Mouse (Mus musculus) embryonic facial prominence, embryonic 13.5 days (tissue): ENCODE results near the gene Gatm. TPM values are rescaled to one million over a fixed set of nuclear protein-coding genes. Genes with fewer than 3 reads are reported as not detected.

Source experiments
- ATAC-seq: fragments of 200-750 bp; cut with Nextera tagmentation; 2 replicates; pipeline ENCODE4 v1.8.0; 2017; ENCODE audit warnings: low read depth; ENCODE audit not compliant: insufficient number of reproducible peaks, insufficient read depth, low FRiP score, low TSS enrichment
- H3K27ac ChIP-seq: fragments of 300-500 bp; sonication (generic); 2 replicates; pipeline ENCODE4 v1.5.1; 2015; ENCODE audit warnings: moderate library complexity, mild to moderate bottlenecking, inconsistent platforms
- H3K27me3 ChIP-seq: fragments of 300-500 bp; sonication (generic); 2 replicates; pipeline ENCODE4 v1.6.1; 2015; ENCODE audit warnings: mild to moderate bottlenecking, inconsistent platforms
- H3K36me3 ChIP-seq: fragments of 300-500 bp; sonication (generic); 2 replicates; pipeline ENCODE4 v1.6.1; 2015; ENCODE audit warnings: mild to moderate bottlenecking, inconsistent platforms
- H3K4me1 ChIP-seq: fragments of 300-500 bp; sonication (generic); 2 replicates; pipeline ENCODE4 v1.6.1; 2015; ENCODE audit warnings: inconsistent platforms
- H3K4me2 ChIP-seq: fragments of 300-500 bp; sonication (generic); 2 replicates; pipeline ENCODE4 v1.6.1; 2015; ENCODE audit warnings: moderate library complexity, mild to moderate bottlenecking, inconsistent platforms
- H3K4me3 ChIP-seq: fragments of 300-500 bp; sonication (generic); 2 replicates; pipeline ENCODE4 v1.5.1; 2015; ENCODE audit warnings: mild to moderate bottlenecking, inconsistent platforms
- H3K9ac ChIP-seq: fragments of 300-500 bp; sonication (generic); 2 replicates; pipeline ENCODE4 v1.6.1; 2015; ENCODE audit warnings: mild to moderate bottlenecking, inconsistent platforms
- H3K9me3 ChIP-seq: fragments of 300-500 bp; sonication (generic); 2 replicates; pipeline ENCODE4 v1.6.1; 2016; ENCODE audit warnings: inconsistent platforms
- WGBS: fragments of 180-500 bp; shearing (Covaris S2); methylation state at CpG from one replicate; pipeline ENCODE4 v1.1.7; 2015; ENCODE audit warnings: mixed read lengths; 5-methylcytosine and 5-hydroxymethylcytosine counted together
- polyA plus RNA-seq: library from polyadenylated mRNA; unstranded; fragments of >200 nt; fragmentation: Nextera tagmentation; extraction: Ambion mirVana; gene quantifications from 2 replicates; pipeline ENCODE4 v1.2.1, GENCODE M21; 2015

Gene Gatm
- 10.5 and 10.6 TPM in 2 replicates for polyA plus RNA-seq

- no peaks in the 10 kb centered on the region for H3K9me3 ChIP-seq
- peaks cover 27% of the 10 kb centered on the region for H3K27me3 ChIP-seq
- peaks cover 3% of the 10 kb centered on the region; the same call in 1 of the 2 replicates for H3K4me1 ChIP-seq
- H3K27ac ChIP-seq, result no peak within 1 kb of the TSS
- H3K4me2 ChIP-seq, result peak within 1 kb of the TSS; percentile 93
- peak within 1 kb of the TSS; percentile 74 for H3K9ac ChIP-seq
- peak; percentile 76; the same call in 1 of the 2 replicates for ATAC-seq
- WGBS, result 3% methylated on average over 48 of the region's 48 CpGs
- H3K4me3 ChIP-seq, result peak within 1 kb of the TSS; percentile 53
- no peaks in the 10 kb centered on the region for H3K36me3 ChIP-seq
Measured at GRCm38 (mm10) chr2:122610746-122611653, at the start of gene Gatm. Gatm (minus strand) TSS chr2:122611303.

GRCm38 (mm10) chr2:122659825-122660224 is 48.7 kb upstream of the Gatm start:
- Histone ChIP-seq H3K27ac (no peak overlapping the region), H3K4me2 (no peak overlapping the region), H3K9ac (no peak overlapping the region), H3K4me3 (no peak overlapping the region), H3K27me3 (no peaks in the 10 kb centered on the region), H3K9me3 (no peaks in the 10 kb centered on the region), H3K4me1 (no peaks in the 10 kb centered on the region), H3K36me3 (no peaks in the 10 kb centered on the region)
- no peak for ATAC-seq
- 90% methylated on average over 7 of the region's 7 CpGs for WGBS

- Histone ChIP-seq H3K27me3 (no peaks in the 10 kb centered on the region), H3K9ac (no peak overlapping the region), H3K9me3 (no peaks in the 10 kb centered on the region), H3K4me3 (no peak overlapping the region), H3K27ac (no peak overlapping the region), H3K4me2 (no peak overlapping the region), H3K36me3 (no peaks in the 10 kb centered on the region), H3K4me1 (no peaks in the 10 kb centered on the region)
- 80% methylated on average over 11 of the region's 11 CpGs for WGBS
- no peak for ATAC-seq
Measured at GRCm38 (mm10) chr2:122657707-122658524, 46.8 kb upstream of the Gatm start.

- no peak for ATAC-seq
- Histone ChIP-seq H3K4me1 (no peaks in the 10 kb centered on the region), H3K36me3 (no peaks in the 10 kb centered on the region), H3K27ac (no peak overlapping the region), H3K27me3 (no peaks in the 10 kb centered on the region), H3K9me3 (no peaks in the 10 kb centered on the region), H3K4me2 (no peak overlapping the region), H3K4me3 (no peak overlapping the region), H3K9ac (no peak overlapping the region)
- 83% methylated on average over 9 of the region's 9 CpGs for WGBS
Measured at GRCm38 (mm10) chr2:122656767-122657166, 45.7 kb upstream of the Gatm start.

- H3K4me1 ChIP-seq, result no peaks in the 10 kb centered on the region
- ATAC-seq, result no peak
- H3K27ac ChIP-seq, result no peak overlapping the region
- H3K4me2 ChIP-seq, result no peak overlapping the region
- no peak overlapping the region for H3K9ac ChIP-seq
- 57% methylated on average over 2 of the region's 2 CpGs for WGBS
- no peaks in the 10 kb centered on the region for H3K27me3 ChIP-seq
- no peaks in the 10 kb centered on the region for H3K9me3 ChIP-seq
- no peaks in the 10 kb centered on the region for H3K36me3 ChIP-seq
- no peak overlapping the region for H3K4me3 ChIP-seq
Measured at GRCm38 (mm10) chr2:122656052-122656451, 44.9 kb upstream of the Gatm start.

GRCm38 (mm10) chr2:122652096-122653084 is 41.3 kb upstream of the Gatm start:
- Histone ChIP-seq H3K27me3 (no peaks in the 10 kb centered on the region), H3K27ac (no peak overlapping the region), H3K9me3 (no peaks in the 10 kb centered on the region), H3K4me1 (no peaks in the 10 kb centered on the region), H3K36me3 (no peaks in the 10 kb centered on the region), H3K4me3 (no peak overlapping the region), H3K4me2 (no peak overlapping the region), H3K9ac (no peak overlapping the region)
- 59% methylated on average over 17 of the region's 17 CpGs for WGBS
- ATAC-seq, result no peak

GRCm38 (mm10) chr2:122638673-122639072 is 27.6 kb upstream of the Gatm start:
- H3K9ac ChIP-seq, result no peak overlapping the region
- H3K9me3 ChIP-seq, result no peaks in the 10 kb centered on the region

GRCm38 (mm10) chr2:122638029-122638428 is 26.9 kb upstream of the Gatm start:
- H3K4me1 ChIP-seq, result no peaks in the 10 kb centered on the region
- H3K27ac ChIP-seq, result no peak overlapping the region
- peaks cover 12% of the 10 kb centered on the region for H3K36me3 ChIP-seq
- H3K9ac ChIP-seq, result peak overlapping the region; percentile 61
- ATAC-seq, result no peak
- H3K9me3 ChIP-seq, result no peaks in the 10 kb centered on the region
- H3K27me3 ChIP-seq, result peaks cover 25% of the 10 kb centered on the region
- peak overlapping the region; percentile 75 for H3K4me2 ChIP-seq
- peak overlapping the region; percentile 46 for H3K4me3 ChIP-seq
- 26% methylated on average over 12 of the region's 12 CpGs for WGBS

More at GRCm38 (mm10) chr2:122638673-122639072, 27.6 kb upstream of the Gatm start:
- H3K36me3 ChIP-seq, result peaks cover 6% of the 10 kb centered on the region
- ATAC-seq, result no peak
- no peak overlapping the region for H3K4me3 ChIP-seq
- 38% methylated on average over 5 of the region's 5 CpGs for WGBS
- H3K4me1 ChIP-seq, result no peaks in the 10 kb centered on the region
- no peak overlapping the region for H3K4me2 ChIP-seq
- no peak overlapping the region for H3K27ac ChIP-seq
- H3K27me3 ChIP-seq, result peaks cover 25% of the 10 kb centered on the region

- peaks cover 15% of the 10 kb centered on the region for H3K36me3 ChIP-seq
- H3K9me3 ChIP-seq, result no peaks in the 10 kb centered on the region
- H3K4me2 ChIP-seq, result peak overlapping the region; percentile 75
- ATAC-seq, result no peak
- H3K4me3 ChIP-seq, result peak overlapping the region; percentile 46
- H3K27ac ChIP-seq, result no peak overlapping the region
- peak overlapping the region; percentile 61 for H3K9ac ChIP-seq
- no peaks in the 10 kb centered on the region for H3K4me1 ChIP-seq
- under 1% methylated on average over 36 of the region's 36 CpGs for WGBS
- H3K27me3 ChIP-seq, result peaks cover 25% of the 10 kb centered on the region
Measured at GRCm38 (mm10) chr2:122637526-122637997, 26.5 kb upstream of the Gatm start.

- no peak within 1 kb of the TSS for H3K27ac ChIP-seq
- H3K36me3 ChIP-seq, result peaks cover 19% of the 10 kb centered on the region
- peaks cover 2% of the 10 kb centered on the region; the same call in 1 of the 2 replicates for H3K4me1 ChIP-seq
- no peak for ATAC-seq
- peak within 1 kb of the TSS; percentile 46 for H3K4me3 ChIP-seq
- H3K27me3 ChIP-seq, result peaks cover 25% of the 10 kb centered on the region
- peak within 1 kb of the TSS; percentile 75 for H3K4me2 ChIP-seq
- H3K9ac ChIP-seq, result peak within 1 kb of the TSS; percentile 61
- H3K9me3 ChIP-seq, result no peaks in the 10 kb centered on the region
- 38% methylated on average over 3 of the region's 3 CpGs for WGBS
Measured at GRCm38 (mm10) chr2:122636686-122637085, 25.6 kb upstream of the Gatm start, which contains the start of gene AA467197. AA467197 (plus strand) TSS chr2:122636986.
